Mouse (Mus musculus) stomach, adult 2 months (tissue): Measurements from ENCODE around the gene Mknk1. TPM values are rescaled to one million over a fixed set of nuclear protein-coding genes. Genes with fewer than 3 reads are reported as not detected.

ENCODE experiments used
- polyA plus RNA-seq: library from polyadenylated mRNA; depleted of rRNA; stranded (reverse); fragments of >200 nt; gene quantifications from 2 replicates; pipeline ENCODE4 v1.2.3, GENCODE M21; 2012; rRNA removed

Gene Mknk1
- 12.3 and 17.2 TPM in 2 replicates for polyA plus RNA-seq

DNA sequence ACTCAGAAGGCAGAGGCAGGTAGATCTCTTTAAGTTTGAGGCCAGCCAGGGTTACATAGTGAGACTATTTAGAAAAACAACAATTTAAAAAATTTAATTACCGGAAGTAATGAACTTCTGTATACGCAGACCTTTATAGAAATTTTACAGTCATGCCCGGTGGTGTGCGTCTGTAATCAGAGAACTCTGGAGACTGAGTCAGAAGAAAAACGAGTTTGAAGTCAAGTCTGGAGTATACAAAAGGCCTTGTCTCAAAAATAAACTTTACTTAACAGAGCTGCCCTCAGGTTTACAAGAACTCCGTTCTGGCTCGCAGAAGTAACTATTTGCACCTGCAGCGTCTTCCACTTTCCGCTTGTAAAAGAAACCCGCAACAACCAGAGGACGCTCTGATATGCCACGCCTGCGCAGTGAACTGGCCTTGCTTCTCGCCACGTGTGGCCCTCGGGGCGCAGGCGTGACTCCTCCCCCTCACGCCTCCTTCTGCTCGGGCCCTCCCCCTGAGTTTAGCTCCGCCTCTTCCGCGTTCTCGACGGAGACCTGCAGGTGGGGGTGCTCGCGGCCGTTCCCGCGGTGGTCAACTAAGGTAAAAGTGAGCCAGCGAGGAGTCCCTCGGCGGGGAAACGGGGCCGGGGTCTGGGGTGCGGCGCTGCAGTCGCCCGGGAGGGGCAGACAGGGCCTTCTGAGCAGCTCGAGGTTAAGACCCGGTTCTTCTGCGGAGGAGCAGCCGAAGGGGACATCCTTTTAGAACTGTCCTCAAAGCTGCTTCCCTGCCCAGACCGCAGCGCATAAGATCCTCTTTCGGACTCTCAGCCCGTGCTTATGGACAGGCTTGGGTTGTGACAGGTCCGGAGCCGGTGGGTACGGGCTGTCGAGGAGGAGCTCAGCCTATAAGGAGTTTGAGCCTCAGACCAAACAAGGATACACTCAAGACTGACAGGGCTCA is at the start of gene Mknk1:
Gene Mknk1, plus strand, starts transcription at position 503 of the 946 bp plus-strand sequence.

DNA sequence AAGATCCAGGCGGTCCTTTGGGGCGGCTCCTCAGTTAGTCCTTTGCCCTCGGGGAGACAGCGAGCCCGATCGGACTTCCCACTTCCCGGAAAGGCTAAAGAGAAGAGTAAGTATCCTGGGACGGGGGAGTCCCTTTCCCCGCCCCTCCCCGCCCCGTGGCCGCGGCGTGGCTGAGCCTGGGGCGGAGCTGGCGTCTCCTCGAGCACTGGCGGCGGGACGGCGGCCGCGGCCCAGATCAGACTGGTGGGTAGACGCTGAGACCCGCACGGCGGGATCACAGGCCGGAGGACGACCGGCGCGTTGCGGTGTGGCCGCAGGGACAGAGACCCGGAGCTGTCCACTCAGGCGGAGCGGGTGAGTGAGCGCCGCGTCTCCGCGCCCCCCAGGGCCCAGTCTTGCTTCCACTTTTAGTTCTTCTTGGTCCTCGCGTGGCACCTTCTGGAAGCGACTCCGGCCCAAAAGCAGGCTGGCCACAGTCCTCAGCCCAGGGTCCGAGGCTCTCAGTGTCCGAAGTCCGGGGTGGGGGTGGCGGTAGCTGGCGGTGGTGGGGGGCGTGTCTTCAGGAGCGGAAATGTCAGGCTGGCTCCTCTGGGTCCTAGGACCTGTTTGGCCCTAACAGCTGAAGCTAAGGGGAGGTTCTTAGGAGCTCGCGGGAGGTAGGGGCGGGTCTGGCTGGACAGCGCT is 11.0 kb upstream of the Mknk1 start, which contains the start of gene Mob3c:
Gene Mob3c, plus strand, starts transcription at position 205 of the 684 bp plus-strand sequence.

DNA sequence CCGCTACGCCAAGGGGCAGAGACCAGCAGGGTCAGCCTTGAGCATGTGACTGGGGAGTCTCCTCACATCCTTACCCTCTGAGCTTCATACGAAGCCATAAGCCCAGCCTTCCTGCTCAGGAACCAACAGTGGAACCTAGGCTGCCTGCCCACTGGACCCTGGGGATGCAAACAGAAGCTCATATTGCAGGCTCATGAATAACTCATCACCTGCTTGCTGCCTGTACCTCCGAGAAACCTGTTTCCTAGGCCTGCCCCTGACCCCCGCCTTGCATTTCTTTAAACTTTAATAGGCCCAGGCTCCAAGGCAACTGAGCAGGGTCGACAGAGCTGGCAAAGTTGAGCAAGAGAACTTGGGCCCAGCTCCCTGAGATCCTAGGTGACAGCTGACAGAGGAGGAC is 45.0 kb downstream of the Mknk1 start, which contains the start of gene Kncn:
Gene Kncn, plus strand, starts transcription at position 379 of the 400 bp plus-strand sequence.

DNA sequence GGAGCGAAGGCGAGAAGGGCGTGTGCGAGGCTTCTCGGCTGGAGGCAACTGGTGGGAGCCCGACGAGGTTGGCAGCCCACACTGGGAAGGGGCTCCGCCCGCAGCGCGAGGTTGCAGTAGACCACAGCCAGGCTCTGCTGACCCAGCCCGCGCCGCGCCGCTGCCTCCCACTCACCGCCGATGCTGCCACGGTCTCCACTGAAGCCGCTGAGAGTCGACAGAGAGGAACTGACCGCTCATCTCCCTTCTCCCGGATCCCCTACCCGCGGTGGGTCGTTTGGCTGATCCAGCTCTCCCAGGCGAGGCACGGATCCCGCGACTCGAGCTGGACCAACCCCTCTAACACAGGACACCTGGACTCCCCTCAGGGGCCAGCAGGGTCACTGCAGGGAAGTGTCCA is 51.6 kb downstream of the Mknk1 start, which contains the start of gene 6430628N08Rik:
Gene 6430628N08Rik, plus strand, starts transcription at position 113 of the 400 bp plus-strand sequence.

Other genes starting within 250 kb of the Mknk1 start
- gene Cyp4a32, start 238.2 kb upstream of the Mknk1 start, polyA plus RNA-seq = 0.14 and 0.26 TPM in 2 replicates
- gene Cyp4b1, start 191.5 kb upstream of the Mknk1 start, polyA plus RNA-seq = 5.7 and 8.5 TPM in 2 replicates
- gene Efcab14, start 101.5 kb upstream of the Mknk1 start, polyA plus RNA-seq = 5.6 and 5.9 TPM in 2 replicates
- gene Tex38, start 58.2 kb upstream of the Mknk1 start, polyA plus RNA-seq = not detected in 2 replicates
- 7.7 and 18.9 TPM in 2 replicates for gene Atpaf1, start 54.4 kb upstream of the Mknk1 start, polyA plus RNA-seq
- 6.3 and 6.8 TPM in 2 replicates for gene Mob3c, start 11.1 kb upstream of the Mknk1 start, polyA plus RNA-seq
- not detected in 2 replicates for gene Kncn, start 45.2 kb downstream of the Mknk1 start, polyA plus RNA-seq
- gene 6430628N08Rik, start 51.5 kb downstream of the Mknk1 start, polyA plus RNA-seq = not detected in 2 replicates
- 1.2 and 1.4 TPM in 2 replicates for gene Dmbx1, start 100.7 kb downstream of the Mknk1 start, polyA plus RNA-seq
- 10.2 and 10.4 TPM in 2 replicates for gene Faah, start 178.7 kb downstream of the Mknk1 start, polyA plus RNA-seq
- gene Nsun4, start 214.7 kb downstream of the Mknk1 start, polyA plus RNA-seq = 2.1 and 2.2 TPM in 2 replicates
- gene Uqcrh, start 235.9 kb downstream of the Mknk1 start, polyA plus RNA-seq = 31.4 and 43.3 TPM in 2 replicates
- 45.8 and 46.0 TPM in 2 replicates for gene Lrrc41, start 236.1 kb downstream of the Mknk1 start, polyA plus RNA-seq